Mouse (Mus musculus) ES-E14 (cell line): ENCODE results near the gene Fam206a.

Source experiments
- MAFK ChIP-seq: IDR thresholded peaks from 2 replicates; pipeline ENCODE4 v1.6.1; 2014; ENCODE audit warnings: mild to moderate bottlenecking, low read depth, low read length, inconsistent platforms; ENCODE audit not compliant: insufficient read depth
- ZC3H11A ChIP-seq: IDR thresholded peaks from 2 replicates; pipeline ENCODE4 v1.6.1; 2012; ENCODE audit warnings: low read depth, mild to moderate bottlenecking, inconsistent platforms, low read length, borderline replicate concordance
- ZNF384 ChIP-seq: IDR thresholded peaks from 2 replicates; pipeline ENCODE4 v1.6.1; 2012; ENCODE audit warnings: low read depth, low read length, inconsistent platforms

GRCm38 (mm10) chr4:56812096-56812495, 10.0 kb downstream of the Fam206a start:
- TF ChIP-seq ZC3H11A (no peak), MAFK (no peak), ZNF384 (no peak)
